Mouse (Mus musculus) liver, embryonic 14.5 days (tissue): ENCODE measurements at regions not wholly inside any gene's neighbourhood (a gene's known extent, or its start where the extent isn't known, plus 50 kb on each side); places are given as distances from the start of the nearest gene placed in this dataset.

Experiments used
- ATAC-seq: fragments of 200-750 bp; cut with Nextera tagmentation; 2 replicates; pipeline ENCODE4 v1.8.0; 2017; ENCODE audit warnings: moderate number of reproducible peaks, mild to moderate bottlenecking, moderate library complexity; ENCODE audit not compliant: insufficient read depth
- DNase-seq, 3 experiments: peaks; one replicate each; pipeline ENCODE4 v3.0.0-alpha.2; 2012 to 2013; ENCODE audit warnings: low read depth in 3 of 3, low spot score in 3 of 3
- H3K27ac ChIP-seq: fragments of 300-500 bp; sonication (generic); 2 replicates; pipeline ENCODE4 v1.5.1; 2014; ENCODE audit warnings: moderate library complexity, mild to moderate bottlenecking, control low read depth, inconsistent platforms
- H3K27me3 ChIP-seq: fragments of 300-500 bp; sonication (generic); 2 replicates; pipeline ENCODE4 v1.6.1; 2014; ENCODE audit warnings: mild to moderate bottlenecking, low read length, moderate library complexity; ENCODE audit not compliant: control insufficient read depth, insufficient read depth
- H3K36me3 ChIP-seq: fragments of 300-500 bp; sonication (generic); replicated peaks from 2 replicates; pipeline ENCODE4 v1.6.1; 2014; ENCODE audit warnings: low read depth; ENCODE audit not compliant: control insufficient read depth, insufficient read depth
- H3K4me1 ChIP-seq, 2 experiments: fragments of 200-500 bp in 1 of 2; fragments of 300-500 bp in 1 of 2; sonication (generic) in 1 of 2; replicated peaks; 2 replicates each; pipeline ENCODE4 v1.6.1; 2012 to 2014; ENCODE audit warnings: antibody characterized with exemption in 1 of 2, inconsistent platforms in 1 of 2, low read length in 1 of 2; ENCODE audit not compliant: control insufficient read depth in 2 of 2, insufficient read depth in 2 of 2
- H3K4me2 ChIP-seq: fragments of 300-500 bp; sonication (generic); 2 replicates; pipeline ENCODE4 v1.6.1; 2014; ENCODE audit warnings: low read depth, mild to moderate bottlenecking, control low read depth, moderate library complexity
- H3K4me3 ChIP-seq, 2 experiments: fragments of 200-500 bp in 1 of 2; fragments of 300-500 bp in 1 of 2; sonication (generic) in 1 of 2; 2 replicates each; pipeline ENCODE4 v1.5.1; 2012 to 2014; ENCODE audit warnings: low read depth in 2 of 2, low read length in 2 of 2, mild to moderate bottlenecking in 2 of 2, control low read depth in 1 of 2, inconsistent platforms in 1 of 2, moderate library complexity in 1 of 2; ENCODE audit not compliant: insufficient read depth in 1 of 2
- H3K9ac ChIP-seq: fragments of 300-500 bp; sonication (generic); replicated peaks from 2 replicates; pipeline ENCODE4 v1.6.1; 2014; ENCODE audit warnings: mild to moderate bottlenecking, control low read depth, moderate library complexity
- H3K9me3 ChIP-seq: fragments of 300-500 bp; sonication (generic); 2 replicates; pipeline ENCODE4 v1.6.1; 2016; ENCODE audit warnings: low read length, mixed read lengths; ENCODE audit not compliant: control insufficient read depth
- CTCF ChIP-seq: IDR thresholded peaks from 2 replicates; pipeline ENCODE4 v1.5.1; 2016; ENCODE audit warnings: antibody characterized with exemption, low read depth, control low read depth
- EP300 ChIP-seq: IDR thresholded peaks from 2 replicates; pipeline ENCODE4 v1.6.1; 2016; ENCODE audit warnings: antibody characterized with exemption, low read depth
- WGBS: fragments of 180-500 bp; shearing (Covaris S2); extraction: QIAGEN DNeasy Blood & Tissue Kit; methylation state at CpG from one replicate; pipeline ENCODE4 v1.1.7; 2014; ENCODE audit not compliant: insufficient replicate concordance; 5-methylcytosine and 5-hydroxymethylcytosine counted together

DNA sequence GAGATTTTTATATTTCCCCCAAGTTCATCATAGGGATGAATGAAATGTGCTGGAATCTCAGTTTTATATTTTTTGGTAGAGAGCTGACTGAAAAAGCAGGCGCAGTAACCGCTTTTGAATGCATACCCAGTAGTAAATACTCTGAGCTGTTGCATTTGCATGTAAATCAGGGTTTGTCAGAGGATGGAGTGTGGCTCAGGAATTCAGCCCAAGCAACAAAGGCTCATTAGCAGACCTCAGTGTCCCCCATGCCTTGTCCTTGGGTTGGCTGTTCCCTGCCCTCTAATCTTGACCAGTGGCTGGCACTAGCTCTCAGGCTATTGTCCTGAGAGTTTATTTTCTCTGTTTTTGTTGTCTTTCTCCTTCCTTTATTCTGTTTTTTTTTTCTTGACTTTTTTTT is 258.4 kb downstream of the Slc4a3 start:
- H3K27me3 ChIP-seq: no peaks in the 10 kb centered on the region
- no peak overlapping the region for H3K4me2 ChIP-seq
- no peak overlapping the region for H3K9ac ChIP-seq
- no peaks in the 10 kb centered on the region for H3K9me3 ChIP-seq
- TF ChIP-seq CTCF (no peak), EP300 (no peak)
- no peaks in the 10 kb centered on the region for H3K4me1 ChIP-seq
- 61% methylated on average over 2 of the region's 2 CpGs for WGBS
- no peaks in the 10 kb centered on the region for H3K36me3 ChIP-seq
- no peak for ATAC-seq
- H3K27ac ChIP-seq: no peak overlapping the region
- DNase-seq: no peak
- no peak overlapping the region for H3K4me3 ChIP-seq

DNA sequence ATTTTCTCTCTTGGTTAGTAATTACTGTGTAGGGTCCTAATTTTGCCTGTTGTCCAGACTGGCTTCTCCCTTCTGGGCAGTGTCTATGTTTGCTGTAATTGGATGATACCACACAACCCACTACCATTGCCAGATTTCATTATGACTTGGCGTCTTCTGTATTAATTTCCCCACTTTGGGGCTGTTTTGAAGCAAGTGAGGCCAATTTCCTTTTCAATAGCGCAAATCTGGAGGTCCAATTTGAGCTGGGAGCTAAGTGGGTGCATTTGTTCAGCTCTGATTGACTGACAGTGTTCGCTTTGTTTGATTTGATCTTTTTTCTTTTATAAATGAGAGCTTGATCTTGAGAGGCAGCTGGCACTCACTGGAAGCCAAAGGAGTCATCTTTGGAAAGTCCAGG is 266.4 kb downstream of the Slc4a3 start:
- DNase-seq (no peak), ATAC-seq (no peak)
- Histone ChIP-seq H3K9me3 (no peaks in the 10 kb centered on the region), H3K27me3 (no peaks in the 10 kb centered on the region), H3K4me2 (no peak overlapping the region), H3K4me3 (no peak overlapping the region), H3K4me1 (no peaks in the 10 kb centered on the region), H3K36me3 (no peaks in the 10 kb centered on the region), H3K9ac (no peak overlapping the region), H3K27ac (no peak overlapping the region)
- TF ChIP-seq CTCF: no peak
- TF ChIP-seq EP300: no peak
- whole genome bisulfite sequencing: 63% methylated on average over 3 of the region's 3 CpGs

GRCm38 (mm10) chr1:75826202-75826601 is 280.1 kb downstream of the Slc4a3 start:
- Histone ChIP-seq H3K36me3 (no peaks in the 10 kb centered on the region), H3K9me3 (no peaks in the 10 kb centered on the region), H3K27me3 (no peaks in the 10 kb centered on the region), H3K4me2 (no peak overlapping the region), H3K4me1 (no peaks in the 10 kb centered on the region), H3K4me3 (no peak overlapping the region), H3K27ac (no peak overlapping the region), H3K9ac (no peak overlapping the region)
- WGBS: 51% methylated on average over 5 of the region's 5 CpGs
- no peak for DNase-seq
- no peak for TF ChIP-seq CTCF
- TF ChIP-seq EP300: no peak
- ATAC-seq: no peak

DNA sequence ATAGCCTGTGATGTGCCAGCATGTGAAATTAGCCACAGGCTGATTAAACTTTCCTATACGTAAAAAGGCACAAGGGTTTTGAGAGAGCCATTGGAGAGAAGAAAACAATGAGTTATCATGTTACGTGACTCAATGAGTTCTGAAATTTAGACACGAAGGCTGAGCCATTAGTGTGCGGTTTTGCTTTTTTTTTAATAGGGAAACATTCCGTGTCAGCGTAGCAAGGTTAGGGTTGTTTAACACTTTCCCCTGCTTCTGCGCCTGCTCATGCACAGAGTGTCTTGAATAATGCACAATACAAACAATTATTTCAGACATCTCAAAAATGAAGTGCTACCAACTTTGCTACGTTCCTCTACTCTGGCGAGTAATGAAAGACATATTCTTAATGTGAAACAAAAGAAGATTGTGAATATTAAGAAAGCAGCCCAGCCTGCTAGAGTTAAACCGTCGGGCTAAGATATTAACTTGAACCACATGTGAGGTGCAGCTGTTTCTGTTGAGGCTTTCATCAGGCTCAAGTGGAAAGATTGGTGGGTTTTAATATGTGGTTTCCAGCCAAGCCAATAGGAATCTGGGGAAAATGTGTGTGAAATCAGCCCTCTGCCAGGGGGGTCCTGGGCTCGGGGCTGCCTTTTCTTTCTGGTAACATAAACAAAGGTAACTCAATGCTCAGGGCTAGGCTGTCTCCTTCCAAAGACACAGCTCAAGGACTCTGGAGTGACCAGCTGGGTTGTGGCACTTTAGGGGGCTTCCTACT is 287.2 kb downstream of the Slc4a3 start:
- no peak overlapping the region for H3K4me2 ChIP-seq
- no peaks in the 10 kb centered on the region for H3K9me3 ChIP-seq
- ATAC-seq: no peak
- no peaks in the 10 kb centered on the region for H3K27me3 ChIP-seq
- H3K9ac ChIP-seq: no peak overlapping the region
- no peak for DNase-seq
- 66% methylated on average over 12 of the region's 12 CpGs for WGBS
- TF ChIP-seq CTCF: no peak
- TF ChIP-seq EP300: no peak
- no peak overlapping the region for H3K4me3 ChIP-seq
- H3K27ac ChIP-seq: no peak overlapping the region
- H3K4me1 ChIP-seq: no peaks in the 10 kb centered on the region
- H3K36me3 ChIP-seq: no peaks in the 10 kb centered on the region

DNA sequence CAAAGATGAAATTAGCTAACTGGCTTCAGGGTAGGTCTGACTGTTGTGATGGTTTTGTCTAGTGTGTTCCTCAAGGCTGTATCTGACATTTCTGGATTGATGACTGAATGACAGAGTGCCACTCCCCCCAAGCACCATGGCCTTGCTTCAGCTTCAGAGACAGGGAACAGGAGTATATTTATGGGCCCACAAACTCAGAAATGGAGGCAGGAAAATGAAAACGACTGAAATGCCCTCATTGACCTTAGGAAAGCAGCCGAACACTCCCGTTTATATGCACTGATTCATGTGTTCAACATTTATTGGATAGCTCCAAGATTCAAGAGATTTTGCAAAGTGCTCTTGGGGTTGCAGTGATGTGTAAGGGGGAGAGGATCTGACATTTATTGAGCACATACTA is 288.3 kb downstream of the Slc4a3 start:
- DNase-seq (no peak), ATAC-seq (no peak)
- Histone ChIP-seq H3K36me3 (no peaks in the 10 kb centered on the region), H3K4me2 (no peak overlapping the region), H3K9me3 (no peaks in the 10 kb centered on the region), H3K27ac (no peak overlapping the region), H3K4me1 (no peaks in the 10 kb centered on the region), H3K9ac (no peak overlapping the region), H3K4me3 (no peak overlapping the region), H3K27me3 (no peaks in the 10 kb centered on the region)
- 53% methylated on average over 3 of the region's 3 CpGs for WGBS
- TF ChIP-seq CTCF (no peak), EP300 (no peak)
